Mouse (Mus musculus): ENCODE measurements around the gene Apol9a.

Gene Apol9a

GRCm38 (mm10) chr15:77382271-77382850, 28.6 kb downstream of the Apol9a start:
- in situ Hi-C loops (cut with MboI; ENCODE audit: low pct_unique_long_range_greater_than_20kb in 1 of 2, low sequenced_read_pairs in 2 of 2, unreplicated experiment in 1 of 2): no loop called here

DNA sequence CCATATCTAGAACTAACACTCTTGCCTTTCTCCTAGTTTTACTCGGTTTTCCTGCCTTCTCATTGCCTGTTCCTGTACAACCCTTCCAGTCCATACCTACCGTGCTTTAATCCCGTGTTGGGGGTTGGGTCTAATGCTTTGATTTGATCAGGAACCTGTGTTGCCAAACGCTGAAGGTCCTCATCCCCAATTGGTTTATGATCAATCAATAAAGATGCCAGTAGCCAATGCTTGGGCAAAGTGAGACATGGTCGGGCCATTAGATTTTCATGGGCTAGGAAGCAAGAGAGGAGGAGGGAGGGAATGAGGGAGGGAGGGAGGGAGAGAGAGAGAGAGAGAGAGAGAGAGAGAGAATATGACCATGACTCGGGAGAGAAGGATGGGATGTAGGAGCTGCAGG, 29.5 kb downstream of the Apol9a start:
- in situ Hi-C loops (cut with MboI; ENCODE audit: low pct_unique_long_range_greater_than_20kb in 1 of 2, low sequenced_read_pairs in 2 of 2, unreplicated experiment in 1 of 2): no loop called here

DNA sequence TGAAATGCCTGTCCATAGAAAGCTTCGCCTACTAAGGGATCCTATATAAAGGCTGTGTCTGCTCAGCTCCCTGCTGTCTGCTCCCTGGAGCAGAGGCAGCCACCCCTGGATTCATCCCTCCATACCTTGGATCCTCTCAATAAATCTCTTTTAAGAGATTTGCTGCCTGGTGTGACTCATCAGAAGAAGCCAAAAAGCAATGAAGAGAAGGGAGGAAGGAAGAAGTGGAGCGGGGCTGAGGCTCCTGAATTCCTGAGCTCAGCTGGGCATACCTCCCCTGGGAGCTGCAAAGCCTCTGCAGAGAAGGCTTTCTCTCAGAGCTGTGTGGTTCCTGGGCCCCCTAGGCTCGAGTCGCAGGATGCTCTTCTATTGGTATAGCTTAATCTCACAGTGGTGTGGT, 31.0 kb downstream of the Apol9a start:
- in situ Hi-C loops (cut with MboI; ENCODE audit: low pct_unique_long_range_greater_than_20kb in 1 of 2, low sequenced_read_pairs in 2 of 2, unreplicated experiment in 1 of 2): no loop called here

GRCm38 (mm10) chr15:77377419-77377818, 33.5 kb downstream of the Apol9a start:
- in situ Hi-C loops (cut with MboI; ENCODE audit: low pct_unique_long_range_greater_than_20kb in 1 of 2, low sequenced_read_pairs in 2 of 2, unreplicated experiment in 1 of 2): no loop called here

DNA sequence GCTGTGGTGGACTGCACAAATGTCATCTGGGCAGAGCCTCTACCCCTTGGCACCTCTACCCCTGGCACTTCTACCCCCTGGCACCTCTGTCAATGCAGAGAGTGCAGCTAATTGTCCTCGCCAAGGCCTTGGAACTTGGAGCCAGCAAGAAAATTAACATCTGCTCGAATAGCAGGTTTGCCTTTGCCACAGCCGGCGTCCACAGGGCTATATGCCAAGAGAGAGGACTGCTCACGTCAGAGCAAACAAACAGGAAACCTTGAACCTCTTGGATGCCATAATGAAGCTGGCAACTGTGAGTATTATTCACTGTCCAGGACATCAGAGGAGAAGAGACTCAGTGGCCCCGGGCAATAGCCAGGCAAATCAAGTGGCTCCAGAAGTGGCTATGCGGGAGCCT, 34.0 kb downstream of the Apol9a start:
- in situ Hi-C loops (cut with MboI; ENCODE audit: low pct_unique_long_range_greater_than_20kb in 1 of 2, low sequenced_read_pairs in 2 of 2, unreplicated experiment in 1 of 2): no loop called here

DNA sequence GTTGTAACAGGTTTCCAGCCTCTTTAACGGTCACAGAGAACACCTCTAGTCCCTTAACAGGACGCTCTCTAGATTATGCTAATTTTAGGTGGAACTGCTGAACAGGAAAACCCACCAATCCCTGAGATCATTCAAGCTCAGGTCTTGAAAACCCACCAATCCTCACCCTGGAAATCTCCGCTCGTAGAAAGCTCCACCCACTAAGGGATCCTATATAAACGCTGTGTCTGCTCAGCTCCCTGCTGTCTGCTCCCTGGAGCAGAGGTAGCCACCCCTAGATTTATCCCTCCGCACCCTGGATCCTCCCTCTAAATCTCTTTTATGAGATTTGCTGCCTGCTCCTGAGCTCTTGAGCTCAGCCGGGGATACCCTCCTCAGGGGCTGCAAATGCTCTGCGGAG, 40.3 kb downstream of the Apol9a start:
- in situ Hi-C loops (cut with MboI; ENCODE audit: low pct_unique_long_range_greater_than_20kb in 1 of 2, low sequenced_read_pairs in 2 of 2, unreplicated experiment in 1 of 2): loop anchor here in 1 of 2 experiments (25.0 kb wide), 1 partner anchor 308 kb away; the partner anchor contains the start of gene Mb

GRCm38 (mm10) chr15:77369981-77370380, 41.0 kb downstream of the Apol9a start:
- in situ Hi-C loops (cut with MboI; ENCODE audit: low pct_unique_long_range_greater_than_20kb in 1 of 2, low sequenced_read_pairs in 2 of 2, unreplicated experiment in 1 of 2): loop anchor here in 1 of 2 experiments (25.0 kb wide), 1 partner anchor 308 kb away; the partner anchor contains the start of gene Mb

GRCm38 (mm10) chr15:77368818-77369320, 42.1 kb downstream of the Apol9a start:
- in situ Hi-C loops (cut with MboI; ENCODE audit: low pct_unique_long_range_greater_than_20kb in 1 of 2, low sequenced_read_pairs in 2 of 2, unreplicated experiment in 1 of 2): loop anchor here in 1 of 2 experiments (25.0 kb wide), 1 partner anchor 307 kb away; the partner anchor contains the start of gene Mb

DNA sequence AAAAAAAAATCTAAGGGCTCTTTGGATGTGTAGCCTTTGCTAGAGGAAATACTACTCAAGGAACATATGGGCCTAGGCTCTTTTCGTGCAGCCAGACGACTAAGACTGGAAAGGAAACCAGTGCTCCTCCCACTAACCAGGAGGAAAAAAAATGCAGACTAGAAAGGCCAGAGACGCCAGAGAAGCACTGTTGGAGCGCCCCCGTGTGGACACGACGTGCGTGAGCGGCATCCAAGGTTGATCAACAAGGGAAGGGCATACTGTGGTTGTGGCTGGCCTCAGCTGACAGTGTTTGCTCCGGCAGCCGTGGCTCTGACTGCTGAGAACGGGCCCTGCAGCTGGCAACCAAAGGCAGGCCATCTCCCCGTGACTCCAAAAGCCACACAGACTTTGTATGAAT, 42.8 kb downstream of the Apol9a start:
- in situ Hi-C loops (cut with MboI; ENCODE audit: low pct_unique_long_range_greater_than_20kb in 1 of 2, low sequenced_read_pairs in 2 of 2, unreplicated experiment in 1 of 2): loop anchor here in 1 of 2 experiments (25.0 kb wide), 1 partner anchor 306 kb away; the partner anchor contains the start of gene Mb

- in situ Hi-C loops (cut with MboI; ENCODE audit: low pct_unique_long_range_greater_than_20kb in 1 of 2, low sequenced_read_pairs in 2 of 2, unreplicated experiment in 1 of 2): loop anchor here in 1 of 2 experiments (25.0 kb wide), 1 partner anchor 305 kb away; the partner anchor contains the start of gene Mb
Observed at GRCm38 (mm10) chr15:77367504-77367903, 43.4 kb downstream of the Apol9a start.

GRCm38 (mm10) chr15:77366706-77367484, 44.0 kb downstream of the Apol9a start:
- in situ Hi-C loops (cut with MboI; ENCODE audit: low pct_unique_long_range_greater_than_20kb in 1 of 2, low sequenced_read_pairs in 2 of 2, unreplicated experiment in 1 of 2): loop anchor here in 1 of 2 experiments (25.0 kb wide), 1 partner anchor 305 kb away; the partner anchor contains the start of gene Mb

DNA sequence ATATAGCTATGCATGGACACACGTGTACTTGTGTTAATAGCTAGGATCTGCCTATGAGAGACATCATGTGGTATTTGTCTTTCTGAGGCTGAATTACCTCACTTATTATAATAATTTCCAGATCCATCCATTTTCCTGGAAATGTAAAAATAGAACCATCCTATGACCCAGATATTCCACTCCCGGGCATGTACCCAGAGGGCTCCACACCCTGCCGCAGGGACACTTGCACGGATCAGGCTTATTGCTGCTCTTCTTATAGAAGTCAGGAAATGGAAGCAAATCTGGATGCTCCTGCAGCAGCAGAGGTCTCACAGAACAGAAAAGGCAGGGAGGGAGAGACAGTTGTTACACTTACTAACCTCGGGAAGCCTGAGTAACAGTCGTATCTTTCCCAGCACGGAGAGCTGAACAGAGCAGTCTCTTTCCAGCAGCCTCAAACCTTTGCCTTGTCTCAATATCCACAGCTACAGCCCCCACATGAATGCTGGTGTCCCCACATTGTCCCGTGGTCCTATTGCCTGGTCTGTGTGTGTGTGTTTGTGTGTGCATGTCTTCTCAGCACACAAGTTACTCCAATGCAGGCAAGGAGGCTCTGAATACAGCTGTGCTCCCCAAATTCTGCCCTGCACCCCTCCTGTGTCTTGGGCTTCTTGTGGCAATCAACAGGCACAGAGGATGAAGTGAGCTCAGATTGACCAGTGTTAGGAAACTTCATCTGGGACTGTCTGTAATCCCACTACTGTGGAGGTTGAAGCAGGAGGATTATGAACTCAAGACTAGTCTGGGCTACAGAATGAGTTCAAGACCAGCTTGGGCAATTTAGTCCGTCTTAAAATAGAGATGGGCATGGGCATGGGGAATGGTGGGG, 45.0 kb downstream of the Apol9a start:
- in situ Hi-C loops (cut with MboI; ENCODE audit: low pct_unique_long_range_greater_than_20kb in 1 of 2, low sequenced_read_pairs in 2 of 2, unreplicated experiment in 1 of 2): loop anchor here in 1 of 2 experiments (25.0 kb wide), 1 partner anchor 304 kb away; the partner anchor contains the start of gene Mb

GRCm38 (mm10) chr15:77364026-77364425, 46.9 kb downstream of the Apol9a start:
- in situ Hi-C loops (cut with MboI; ENCODE audit: low pct_unique_long_range_greater_than_20kb in 1 of 2, low sequenced_read_pairs in 2 of 2, unreplicated experiment in 1 of 2): loop anchor here in 1 of 2 experiments (25.0 kb wide), 1 partner anchor 302 kb away; the partner anchor contains the start of gene Mb

- in situ Hi-C loops (cut with MboI; ENCODE audit: low pct_unique_long_range_greater_than_20kb in 1 of 2, low sequenced_read_pairs in 2 of 2, unreplicated experiment in 1 of 2): loop anchor here in 1 of 2 experiments (25.0 kb wide), 1 partner anchor 301 kb away; the partner anchor contains the start of gene Mb
Observed at GRCm38 (mm10) chr15:77363578-77363977, 47.4 kb downstream of the Apol9a start.

- in situ Hi-C loops (cut with MboI; ENCODE audit: low pct_unique_long_range_greater_than_20kb in 1 of 2, low sequenced_read_pairs in 2 of 2, unreplicated experiment in 1 of 2): loop anchor here in 1 of 2 experiments (25.0 kb wide), 1 partner anchor 301 kb away; the partner anchor contains the start of gene Mb
Observed at GRCm38 (mm10) chr15:77362952-77363351, 48.0 kb downstream of the Apol9a start.

DNA sequence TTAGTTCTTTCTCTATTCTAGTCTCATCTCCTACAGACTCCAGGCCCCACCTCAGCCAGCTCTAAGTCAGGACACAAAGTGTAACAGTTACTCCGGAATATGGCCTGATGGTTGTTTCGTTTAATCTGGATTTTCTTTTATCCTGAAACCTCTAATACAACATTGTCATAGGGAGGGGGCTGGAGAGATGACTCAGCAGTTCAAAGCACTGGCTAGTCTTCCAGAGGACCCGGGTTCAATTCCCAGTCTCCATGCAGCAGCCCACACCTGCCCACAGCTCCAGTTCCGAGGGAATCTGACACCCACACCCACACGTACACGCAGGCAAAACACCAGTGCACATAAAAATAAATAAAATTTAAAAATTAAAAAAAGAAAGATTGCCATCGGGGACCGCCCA, 51.0 kb downstream of the Apol9a start:
- in situ Hi-C loops (cut with MboI; ENCODE audit: low pct_unique_long_range_greater_than_20kb in 1 of 2, low sequenced_read_pairs in 2 of 2, unreplicated experiment in 1 of 2): loop anchor here in 1 of 2 experiments (25.0 kb wide), 1 partner anchor 298 kb away; the partner anchor contains the start of gene Mb

DNA sequence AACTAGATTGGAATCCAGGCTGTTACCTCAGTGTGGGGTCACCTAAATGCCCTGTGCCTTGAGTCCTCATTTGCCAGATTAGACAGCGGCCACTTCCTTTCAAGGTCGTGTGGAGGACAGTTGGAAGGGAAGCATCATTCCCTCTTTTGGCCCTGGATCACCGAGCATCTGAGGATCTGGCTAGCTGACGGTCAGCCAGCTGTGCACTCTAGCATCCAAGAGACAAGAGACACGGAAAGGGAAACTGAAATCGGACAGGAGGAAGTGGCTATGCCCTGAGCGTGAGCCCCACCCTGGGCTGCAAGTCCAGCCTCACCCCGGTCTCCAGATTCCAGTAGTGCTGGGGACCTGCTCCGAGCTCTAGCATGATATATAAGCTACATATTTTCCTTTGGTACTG, 51.4 kb downstream of the Apol9a start:
- in situ Hi-C loops (cut with MboI; ENCODE audit: low pct_unique_long_range_greater_than_20kb in 1 of 2, low sequenced_read_pairs in 2 of 2, unreplicated experiment in 1 of 2): loop anchor here in 1 of 2 experiments (25.0 kb wide), 1 partner anchor 297 kb away; the partner anchor contains the start of gene Mb

DNA sequence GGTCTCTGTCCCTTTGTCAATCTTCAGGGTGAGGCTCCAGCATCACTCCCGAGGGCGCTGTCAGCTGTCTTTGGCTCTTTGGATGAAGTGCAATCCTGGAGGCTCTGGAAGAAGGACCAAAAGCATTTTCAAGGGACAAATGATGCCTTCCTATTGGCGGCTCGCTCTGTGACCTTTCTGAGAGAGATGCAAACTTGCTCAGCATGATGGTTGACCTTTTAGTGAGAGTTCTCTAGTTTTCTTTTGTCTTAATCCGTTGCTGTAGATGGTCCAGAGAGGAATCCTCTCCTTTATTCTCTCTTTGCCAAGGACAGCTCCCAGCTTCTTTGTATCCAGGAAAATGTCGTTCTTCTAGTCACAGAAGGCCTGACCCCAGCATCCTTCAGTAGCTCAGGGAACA, 51.9 kb downstream of the Apol9a start:
- in situ Hi-C loops (cut with MboI; ENCODE audit: low pct_unique_long_range_greater_than_20kb in 1 of 2, low sequenced_read_pairs in 2 of 2, unreplicated experiment in 1 of 2): loop anchor here in 1 of 2 experiments (25.0 kb wide), 1 partner anchor 297 kb away; the partner anchor contains the start of gene Mb

Data from mouse embryonic stem cell (cell line).